Mouse (Mus musculus) small intestine, adult 2 months (tissue): ENCODE results near the gene Glb1.

ENCODE experiments used
- CTCF ChIP-seq: fragments of 200-500 bp; IDR thresholded peaks from 2 replicates; pipeline ENCODE4 v1.5.1; 2012; ENCODE audit warnings: low read depth, mild to moderate bottlenecking, control low read depth, inconsistent platforms, low read length, moderate library complexity, mixed read lengths; ENCODE audit not compliant: insufficient replicate concordance, insufficient read length; ENCODE audit errors: extremely low read depth
- POLR2A ChIP-seq: fragments of 200-500 bp; IDR thresholded peaks from 2 replicates; pipeline ENCODE4 v1.6.1; 2012; ENCODE audit warnings: low read depth, mild to moderate bottlenecking, control low read depth, inconsistent platforms, low read length, moderate library complexity

DNA sequence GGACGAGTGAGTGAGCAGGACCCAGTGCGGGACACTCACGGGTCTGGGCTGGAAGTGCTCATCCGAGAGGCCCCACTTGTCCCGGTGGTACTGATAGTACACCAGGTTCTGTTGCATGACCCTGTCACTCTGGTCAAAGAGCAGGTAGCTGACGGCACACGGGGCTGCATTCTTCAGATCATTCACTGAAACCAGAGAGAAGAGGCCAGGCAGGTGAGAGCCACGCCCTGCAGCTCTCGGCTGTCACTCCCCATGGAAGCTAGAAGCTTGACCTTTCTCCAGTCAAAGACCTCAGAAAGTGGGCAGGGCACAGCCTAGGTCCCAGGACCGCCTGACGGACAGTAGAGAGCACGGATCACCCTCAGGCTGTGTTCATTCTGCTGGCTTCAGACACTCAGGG lies 21.0 kb upstream of the Glb1 start:
- TF ChIP-seq CTCF (no peak), POLR2A (no peak)
